Mouse (Mus musculus) cortical plate, adult 2 months (tissue): Measurements from ENCODE around the gene Cenpp.

Source experiments
- CTCF ChIP-seq: fragments of 200-500 bp; IDR thresholded peaks from 2 replicates; pipeline ENCODE4 v1.5.1; 2011; ENCODE audit warnings: mild to moderate bottlenecking, control low read depth, low read length; ENCODE audit not compliant: insufficient read depth; ENCODE audit errors: extremely low read depth
- POLR2A ChIP-seq: fragments of 200-500 bp; IDR thresholded peaks from 2 replicates; pipeline ENCODE4 v1.6.1; 2011; ENCODE audit warnings: mild to moderate bottlenecking, low read length, control low read depth; ENCODE audit not compliant: insufficient read depth; ENCODE audit errors: extremely low read depth

DNA sequence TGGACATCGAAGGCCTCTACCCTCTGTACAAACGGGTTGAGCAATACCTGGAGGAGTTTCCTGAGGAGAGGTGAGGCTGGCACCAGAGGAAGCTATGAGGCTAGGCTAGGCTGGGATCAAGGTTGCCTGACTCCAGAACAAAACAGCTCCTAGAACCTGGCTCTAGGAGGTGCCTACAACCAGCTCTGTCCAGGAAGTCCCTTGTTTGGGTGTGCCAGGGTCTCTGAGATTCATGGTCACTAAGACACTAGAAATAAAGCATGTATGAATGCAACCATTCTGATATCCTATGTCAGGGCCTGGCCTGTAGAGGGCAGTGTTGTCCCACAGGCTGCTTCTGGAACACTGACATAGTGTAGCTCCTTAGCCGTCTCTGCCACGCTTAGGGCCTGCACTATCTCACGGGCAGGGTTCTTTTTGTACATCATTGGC is 203.3 kb downstream of the Cenpp start:
- TF ChIP-seq CTCF (peak; percentile 98), POLR2A (no peak)
